Mouse (Mus musculus) kidney, embryonic 14.5 days (tissue): ENCODE data around the gene Copz2. TPM values are rescaled to one million over a fixed set of nuclear protein-coding genes. Genes with fewer than 3 reads are reported as not detected.
A peak's percentile ranks its signal among the peaks of the same experiment; 100 is the strongest.

Experiments
- ATAC-seq: fragments of 200-750 bp; cut with Nextera tagmentation; 2 replicates; pipeline ENCODE4 v1.8.0; 2017; ENCODE audit warnings: moderate number of reproducible peaks, mild to moderate bottlenecking, moderate TSS enrichment, moderate library complexity; ENCODE audit not compliant: low FRiP score, low TSS enrichment
- H3K27ac ChIP-seq: fragments of 300-500 bp; sonication (generic); 2 replicates; pipeline ENCODE4 v1.5.1; 2014; ENCODE audit warnings: low read depth, mild to moderate bottlenecking, low read length, moderate library complexity, mixed read lengths
- H3K27me3 ChIP-seq: fragments of 300-500 bp; sonication (generic); 2 replicates; pipeline ENCODE4 v1.6.1; 2014; ENCODE audit warnings: mild to moderate bottlenecking, low read length; ENCODE audit not compliant: control insufficient read depth, insufficient read depth
- H3K36me3 ChIP-seq: fragments of 300-500 bp; sonication (generic); 2 replicates; pipeline ENCODE4 v1.6.1; 2014; ENCODE audit warnings: low read length, mixed read lengths; ENCODE audit not compliant: control insufficient read depth, insufficient read depth
- H3K4me1 ChIP-seq: fragments of 300-500 bp; sonication (generic); 2 replicates; pipeline ENCODE4 v1.6.1; 2014; ENCODE audit warnings: low read length, mixed read lengths; ENCODE audit not compliant: control insufficient read depth, insufficient read depth
- H3K4me2 ChIP-seq: fragments of 300-500 bp; sonication (generic); replicated peaks from 2 replicates; pipeline ENCODE4 v1.6.1; 2014; ENCODE audit warnings: low read depth, mild to moderate bottlenecking, low read length
- H3K4me3 ChIP-seq: fragments of 300-500 bp; sonication (generic); 2 replicates; pipeline ENCODE4 v1.5.1; 2014; ENCODE audit warnings: mild to moderate bottlenecking, low read length
- H3K9ac ChIP-seq: fragments of 300-500 bp; sonication (generic); 2 replicates; pipeline ENCODE4 v1.6.1; 2014; ENCODE audit warnings: low read depth, mild to moderate bottlenecking, low read length, moderate library complexity
- H3K9me3 ChIP-seq: fragments of 300-500 bp; sonication (generic); 2 replicates; pipeline ENCODE4 v1.6.1; 2016; ENCODE audit warnings: low read length; ENCODE audit not compliant: control insufficient read depth
- WGBS: fragments of 180-500 bp; shearing (Covaris S2); extraction: QIAGEN DNeasy Blood & Tissue Kit; methylation state at CpG from one replicate; pipeline ENCODE4 v1.1.7; 2014; 5-methylcytosine and 5-hydroxymethylcytosine counted together
- polyA plus RNA-seq: library from polyadenylated mRNA; unstranded; fragments of >200 nt; fragmentation: Nextera tagmentation; extraction: Ambion mirVana; gene quantifications from 2 replicates; pipeline ENCODE4 v1.2.1, GENCODE M21; 2014

The Copz2 gene
- polyA plus RNA-seq, 1 experiment from 2014 or later: 106 TPM

GRCm38 (mm10) chr11:96863206-96863995 is 13.7 kb downstream of the Copz2 start:
- Histone ChIP-seq H3K4me1 (peaks cover 21% of the 10 kb centered on the region; the same call in 1 of the 2 replicates), H3K9ac (no peak overlapping the region; the same call in 1 of the 2 replicates), H3K36me3 (no peaks in the 10 kb centered on the region), H3K27ac (peak overlapping the region; percentile 62; the same call in 1 of the 2 replicates), H3K4me2 (peak overlapping the region; percentile 34), H3K27me3 (no peaks in the 10 kb centered on the region), H3K4me3 (peak overlapping the region; percentile 3), H3K9me3 (no peaks in the 10 kb centered on the region)
- ATAC-seq: no peak
- 20% methylated on average over 26 of the region's 26 CpGs for WGBS

- no peaks in the 10 kb centered on the region for H3K9me3 ChIP-seq
- H3K4me1 ChIP-seq: peaks cover 13% of the 10 kb centered on the region; the same call in 1 of the 2 replicates
- no peak overlapping the region for H3K27ac ChIP-seq
- 16% methylated on average over 5 of the region's 5 CpGs for WGBS
- no peak overlapping the region for H3K4me2 ChIP-seq
- H3K4me3 ChIP-seq: no peak overlapping the region
- no peaks in the 10 kb centered on the region for H3K27me3 ChIP-seq
- peak; percentile 46; the same call in 1 of the 2 replicates for ATAC-seq
- no peak overlapping the region for H3K9ac ChIP-seq
- H3K36me3 ChIP-seq: no peaks in the 10 kb centered on the region
These were observed 17.5 kb downstream of the Copz2 start for GRCm38 (mm10) chr11:96867149-96867548.

GRCm38 (mm10) chr11:96872441-96873379 is 23.0 kb downstream of the Copz2 start:
- peak overlapping the region; percentile 43; the same call in 1 of the 2 replicates for H3K27ac ChIP-seq
- no peaks in the 10 kb centered on the region for H3K36me3 ChIP-seq
- no peak overlapping the region; the same call in 1 of the 2 replicates for H3K4me2 ChIP-seq
- ATAC-seq: peak; percentile 21; the same call in 1 of the 2 replicates
- peaks cover 20% of the 10 kb centered on the region for H3K4me1 ChIP-seq
- H3K27me3 ChIP-seq: peaks cover 6% of the 10 kb centered on the region; the same call in 1 of the 2 replicates
- H3K9me3 ChIP-seq: no peaks in the 10 kb centered on the region
- no peak overlapping the region for H3K4me3 ChIP-seq
- H3K9ac ChIP-seq: no peak overlapping the region
- 12% methylated on average over 24 of the region's 24 CpGs for WGBS

GRCm38 (mm10) chr11:96873601-96874140 is 24.0 kb downstream of the Copz2 start:
- Histone ChIP-seq H3K4me1 (peaks cover 20% of the 10 kb centered on the region), H3K4me3 (no peak overlapping the region), H3K27ac (peak overlapping the region; percentile 11; the same call in 1 of the 2 replicates), H3K9me3 (no peaks in the 10 kb centered on the region), H3K27me3 (peaks cover 6% of the 10 kb centered on the region; the same call in 1 of the 2 replicates), H3K36me3 (no peaks in the 10 kb centered on the region), H3K9ac (no peak overlapping the region), H3K4me2 (no peak overlapping the region)
- no peak for ATAC-seq
- 35% methylated on average over 11 of the region's 11 CpGs for WGBS

GRCm38 (mm10) chr11:96875270-96875669 is 25.6 kb downstream of the Copz2 start:
- Histone ChIP-seq H3K27me3 (peaks cover 6% of the 10 kb centered on the region; the same call in 1 of the 2 replicates), H3K9ac (no peak overlapping the region), H3K4me3 (peak overlapping the region; percentile 35; the same call in 1 of the 2 replicates), H3K4me1 (peaks cover 20% of the 10 kb centered on the region), H3K4me2 (peak overlapping the region; percentile 78), H3K9me3 (no peaks in the 10 kb centered on the region), H3K27ac (no peak overlapping the region; the same call in 1 of the 2 replicates), H3K36me3 (no peaks in the 10 kb centered on the region)
- ATAC-seq: no peak
- WGBS: 24% methylated on average over 4 of the region's 4 CpGs

- Histone ChIP-seq H3K9me3 (no peaks in the 10 kb centered on the region), H3K4me1 (peaks cover 20% of the 10 kb centered on the region), H3K36me3 (no peaks in the 10 kb centered on the region), H3K4me3 (peak overlapping the region; percentile 35), H3K27ac (no peak overlapping the region), H3K4me2 (peak overlapping the region; percentile 78), H3K9ac (peak overlapping the region; percentile 40; the same call in 1 of the 2 replicates), H3K27me3 (peaks cover 6% of the 10 kb centered on the region; the same call in 1 of the 2 replicates)
- under 1% methylated on average over 35 of the region's 35 CpGs for WGBS
- peak; percentile 73 for ATAC-seq
These were observed 26.1 kb downstream of the Copz2 start for GRCm38 (mm10) chr11:96875745-96876144.

GRCm38 (mm10) chr11:96876300-96877040 is 26.8 kb downstream of the Copz2 start:
- peak overlapping the region; percentile 13; the same call in 1 of the 2 replicates for H3K9ac ChIP-seq
- H3K9me3 ChIP-seq: no peaks in the 10 kb centered on the region
- peak; percentile 36; the same call in 1 of the 2 replicates for ATAC-seq
- peaks cover 20% of the 10 kb centered on the region for H3K4me1 ChIP-seq
- H3K27me3 ChIP-seq: peaks cover 6% of the 10 kb centered on the region; the same call in 1 of the 2 replicates
- H3K4me2 ChIP-seq: peak overlapping the region; percentile 78
- WGBS: 2% methylated on average over 13 of the region's 13 CpGs
- peak overlapping the region; percentile 63; the same call in 1 of the 2 replicates for H3K27ac ChIP-seq
- peak overlapping the region; percentile 35 for H3K4me3 ChIP-seq
- H3K36me3 ChIP-seq: no peaks in the 10 kb centered on the region

GRCm38 (mm10) chr11:96877071-96877470 is 27.4 kb downstream of the Copz2 start:
- no peak overlapping the region for H3K4me3 ChIP-seq
- 44% methylated on average over 4 of the region's 4 CpGs for WGBS
- no peak overlapping the region for H3K4me2 ChIP-seq
- no peak overlapping the region for H3K9ac ChIP-seq
- peaks cover 20% of the 10 kb centered on the region for H3K4me1 ChIP-seq
- H3K9me3 ChIP-seq: no peaks in the 10 kb centered on the region
- peaks cover 6% of the 10 kb centered on the region; the same call in 1 of the 2 replicates for H3K27me3 ChIP-seq
- no peak overlapping the region for H3K27ac ChIP-seq
- no peak for ATAC-seq
- no peaks in the 10 kb centered on the region for H3K36me3 ChIP-seq
